Comparison of ENCODE assay signal across 9 mouse cellular contexts in genomic region chr7:49558895-49559294, GRCm38 (mm10).
DNase-seq lines count a peak whose midpoint lies in the region; TF ChIP-seq lines count a peak whose summit lies in the region.
"Had no signal": no experiment of that assay in that cellular context is flagged by ENCODE, and none has a peak within 500 bp of the region (broad histone marks: within the 10 kb centered on the region; RNA-seq: fewer than 3 reads in every experiment).

No protein-coding gene starts in this region.

- intact Hi-C loops in gastrocnemius, adult 2 months (cut with DNase I), result no loop called here

- peak overlapping the region; percentile 41; the same call in 1 of the 2 replicates for H3K4me3 ChIP-seq in gastrocnemius, adult 2 months
- H3K4me3 ChIP-seq: erythroblast, embryonic 14.5 days had no signal

- no peak for DNase-seq in gastrocnemius, adult 2 months
- no peak for DNase-seq in gastrocnemius, postnatal 4 days (ENCODE audit: low spot score in 2 of 2)
- peak; percentile 69 to 71 for DNase-seq in right cerebral cortex, postnatal 10 days (ENCODE audit: low spot score in 2 of 2)
- no peak for DNase-seq in right cerebral cortex, postnatal 36 days (ENCODE audit: low spot score in 2 of 2)
- peak; percentile 28 to 40 for DNase-seq in kidney, adult 8-10 months
- peak; percentile 71 for DNase-seq in testis, postnatal 10 days (ENCODE audit: low spot score)
- DNase-seq in layer of hippocampus, adult 9-11 months, result no peak
- no peak for DNase-seq in layer of hippocampus, adult 9-10 months (ENCODE audit: low spot score)

- no peak for TF ChIP-seq CTCF in gastrocnemius, adult 2 months (IDR thresholded peaks at IDR 0.05)

- H3K27ac ChIP-seq in gastrocnemius, adult 2 months, result peak overlapping the region; percentile 56

Comparison
In these comparisons a context has a peak if more than half of its experiments do, and no peak if none do; other contexts are left out.
1. DNase-seq: peak in right cerebral cortex, postnatal 10 days (2 of 2), kidney, adult 8-10 months (2 of 2) and testis, postnatal 10 days (single experiment); none in gastrocnemius, adult 2 months (single experiment), gastrocnemius, postnatal 4 days (0 of 2), right cerebral cortex, postnatal 36 days (0 of 2), layer of hippocampus, adult 9-11 months (single experiment) and layer of hippocampus, adult 9-10 months (single experiment).